Mouse (Mus musculus) CD4-positive, CD25-positive, alpha-beta regulatory T cell, adult 2 months (primary cell): ENCODE data around the gene Zswim7.
"Not testable (repeated sequence)": the region's sequence is repeated elsewhere in the genome, so short reads cannot be mapped to it uniquely, and the experiment has no call there.

Experiments used
- DNase-seq: peaks from one replicate; pipeline ENCODE4 v3.0.0-alpha.2; 2012; ENCODE audit warnings: low read depth, low spot score

Gene Zswim7

GRCm38 (mm10) chr11:62280675-62281600 is at the start of gene Zswim7, which contains the start of gene Ttc19:
Zswim7 (minus strand) TSS chr11:62281375.
Ttc19 (plus strand) TSS chr11:62281473.
- DNase-seq = peak; percentile 97

GRCm38 (mm10) chr11:62323659-62324058 is 42.5 kb upstream of the Zswim7 start:
- DNase-seq = no peak

- no peak for DNase-seq
Observed at GRCm38 (mm10) chr11:62320097-62320496, 38.9 kb upstream of the Zswim7 start.

GRCm38 (mm10) chr11:62317746-62318145 is 36.6 kb upstream of the Zswim7 start:
- DNase-seq = no peak

GRCm38 (mm10) chr11:62314984-62315383 is 33.8 kb upstream of the Zswim7 start:
- DNase-seq = no peak

GRCm38 (mm10) chr11:62309296-62309695 is 28.1 kb upstream of the Zswim7 start:
- DNase-seq = no peak

- DNase-seq = no peak
Observed at GRCm38 (mm10) chr11:62305866-62306265, 24.7 kb upstream of the Zswim7 start.

- DNase-seq = no peak
Observed at GRCm38 (mm10) chr11:62298883-62299282, 17.7 kb upstream of the Zswim7 start.

- DNase-seq = no peak
Observed at GRCm38 (mm10) chr11:62294121-62294520, 12.9 kb upstream of the Zswim7 start.

- no peak for DNase-seq
Observed at GRCm38 (mm10) chr11:62287700-62288099, 6.5 kb upstream of the Zswim7 start.

- DNase-seq = no peak
Observed at GRCm38 (mm10) chr11:62285020-62285419, 3.8 kb upstream of the Zswim7 start.

- DNase-seq = not testable (repeated sequence)
Observed at GRCm38 (mm10) chr11:62284020-62284419, 2.8 kb upstream of the Zswim7 start.

GRCm38 (mm10) chr11:62281601-62281997 is 424 bp upstream of the Zswim7 start:
- DNase-seq = no peak

GRCm38 (mm10) chr11:62278027-62278426 is 3.1 kb downstream of the Zswim7 start:
- peak; percentile 79 for DNase-seq

- DNase-seq = no peak
Observed at GRCm38 (mm10) chr11:62277086-62277485, 4.1 kb downstream of the Zswim7 start.

GRCm38 (mm10) chr11:62270851-62271250 is 10.3 kb downstream of the Zswim7 start:
- DNase-seq = no peak

- DNase-seq = no peak
Observed at GRCm38 (mm10) chr11:62269097-62269496, 12.1 kb downstream of the Zswim7 start.

- DNase-seq = no peak
Observed at GRCm38 (mm10) chr11:62268381-62268780, 12.8 kb downstream of the Zswim7 start.

GRCm38 (mm10) chr11:62266466-62267214 is 14.5 kb downstream of the Zswim7 start:
- no peak for DNase-seq

- no peak for DNase-seq
Observed at GRCm38 (mm10) chr11:62265642-62266041, 15.5 kb downstream of the Zswim7 start.

- no peak for DNase-seq
Observed at GRCm38 (mm10) chr11:62264018-62264417, 17.2 kb downstream of the Zswim7 start.

GRCm38 (mm10) chr11:62263599-62263998 is 17.6 kb downstream of the Zswim7 start:
- no peak for DNase-seq
